Mouse (Mus musculus) heart, postnatal 0 days (tissue): ENCODE data around the gene Nbeal2. TPM values are rescaled to one million over a fixed set of nuclear protein-coding genes. Genes with fewer than 3 reads are reported as not detected.
A peak's percentile ranks its signal among the peaks of the same experiment; 100 is the strongest.

Experiments
- ATAC-seq: fragments of 200-750 bp; cut with Nextera tagmentation; 2 replicates; pipeline ENCODE4 v1.8.0; 2017; ENCODE audit warnings: low read depth, moderate number of reproducible peaks, moderate library complexity; ENCODE audit not compliant: insufficient read depth
- DNase-seq: peaks from one replicate; pipeline ENCODE4 v3.0.0-alpha.2; 2016; ENCODE audit warnings: low spot score
- H3K27ac ChIP-seq: fragments of 300-500 bp; sonication (generic); 2 replicates; pipeline ENCODE4 v1.5.1; 2014; ENCODE audit warnings: low read depth, mild to moderate bottlenecking
- H3K27me3 ChIP-seq: fragments of 300-500 bp; sonication (generic); 2 replicates; pipeline ENCODE4 v1.6.1; 2014; ENCODE audit warnings: low read length, mixed read lengths; ENCODE audit not compliant: control insufficient read depth, insufficient read depth
- H3K36me3 ChIP-seq: fragments of 300-500 bp; sonication (generic); replicated peaks from 2 replicates; pipeline ENCODE4 v1.6.1; 2014; ENCODE audit warnings: low read length, mixed read lengths; ENCODE audit not compliant: control insufficient read depth, insufficient read depth
- H3K4me1 ChIP-seq: fragments of 300-500 bp; sonication (generic); 2 replicates; pipeline ENCODE4 v1.6.1; 2014; ENCODE audit warnings: antibody characterized with exemption; ENCODE audit not compliant: control insufficient read depth, insufficient read depth
- H3K4me2 ChIP-seq: fragments of 300-500 bp; sonication (generic); 2 replicates; pipeline ENCODE4 v1.6.1; 2014; ENCODE audit warnings: low read depth, mild to moderate bottlenecking, low read length, moderate library complexity
- H3K4me3 ChIP-seq: fragments of 300-500 bp; sonication (generic); 2 replicates; pipeline ENCODE4 v1.5.1; 2014; ENCODE audit warnings: low read depth, low read length
- H3K9ac ChIP-seq: fragments of 300-500 bp; sonication (generic); replicated peaks from 2 replicates; pipeline ENCODE4 v1.6.1; 2014; ENCODE audit warnings: low read depth, low read length, mixed read lengths
- H3K9me3 ChIP-seq: fragments of 300-500 bp; sonication (generic); replicated peaks from 2 replicates; pipeline ENCODE4 v1.6.1; 2016; ENCODE audit warnings: low read length; ENCODE audit not compliant: control insufficient read depth
- CTCF ChIP-seq: IDR thresholded peaks from 2 replicates; pipeline ENCODE4 v1.5.1; 2016; ENCODE audit warnings: antibody characterized with exemption, control low read depth, low read depth
- EP300 ChIP-seq: IDR thresholded peaks from 2 replicates; pipeline ENCODE4 v1.6.1; 2016; ENCODE audit warnings: antibody characterized with exemption, low read depth
- WGBS: fragments of 180-500 bp; shearing (Covaris S2); extraction: QIAGEN DNeasy Blood & Tissue Kit; methylation state at CpG from one replicate; pipeline ENCODE4 v1.1.7; 2014; 5-methylcytosine and 5-hydroxymethylcytosine counted together
- polyA plus RNA-seq: library from polyadenylated mRNA; unstranded; fragments of >200 nt; fragmentation: Nextera tagmentation; extraction: Ambion mirVana; gene quantifications from 2 replicates; pipeline ENCODE4 v1.2.1, GENCODE M21; 2015
- total RNA-seq: library from RNA; depleted of rRNA; stranded (reverse); fragments of >200 nt; gene quantifications from 2 replicates; pipeline ENCODE4 v1.2.3, GENCODE M21; 2014; ENCODE audit warnings: low replicate concordance

The Nbeal2 gene
- total and polyA plus RNA-seq, 2 experiments from 2014 or later: 1.6 to 12.9 TPM

DNA sequence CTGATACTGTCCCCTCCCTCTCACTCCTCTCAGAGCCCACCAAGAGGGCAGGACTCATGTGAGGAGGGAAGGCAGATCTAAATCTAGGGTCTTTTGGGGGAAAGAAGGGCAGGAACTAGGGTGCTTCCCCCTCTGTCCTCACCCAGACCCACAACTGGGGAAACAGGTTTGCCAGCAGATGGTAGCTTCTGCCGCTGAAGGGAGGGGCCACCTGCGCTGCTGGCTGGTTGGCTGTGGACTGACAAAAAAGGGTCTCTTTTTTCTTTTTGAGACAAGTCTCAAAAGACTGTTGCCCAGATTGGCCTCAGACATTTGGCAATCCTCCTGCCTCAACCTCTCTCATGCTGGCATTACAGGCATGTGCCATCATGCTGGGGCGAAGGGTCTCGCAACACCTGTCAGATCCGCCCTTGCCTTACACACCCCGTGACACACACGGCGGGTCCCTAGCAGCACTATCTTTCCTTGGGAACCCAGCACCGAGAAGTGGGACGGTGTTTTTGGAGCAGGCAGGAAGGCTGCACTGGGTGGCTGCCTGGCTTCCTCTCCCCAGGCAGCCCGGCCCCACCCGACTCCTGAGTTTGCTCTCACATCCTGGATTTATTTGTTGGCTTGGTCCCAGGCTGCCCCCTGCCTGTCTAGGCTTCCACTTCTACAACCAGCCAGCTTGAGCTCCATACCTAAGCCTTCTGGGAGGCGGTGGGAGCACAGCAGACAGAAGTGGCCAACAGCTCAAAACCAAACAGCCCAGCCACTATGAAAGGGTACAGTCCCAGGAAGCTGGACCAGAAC lies 1.8 kb downstream of the Nbeal2 start:
- Histone ChIP-seq H3K9ac (0 out of 2 replicates have a peak overlapping the region, but pooled peaks have one; percentile 17), H3K36me3 (no peaks in the 10 kb centered on the region), H3K9me3 (no peaks in the 10 kb centered on the region), H3K27ac (peak overlapping the region; percentile 24; the same call in 1 of the 2 replicates), H3K4me2 (peak overlapping the region; percentile 80), H3K4me3 (peak overlapping the region; percentile 57; the same call in 1 of the 2 replicates), H3K4me1 (peaks cover 17% of the 10 kb centered on the region), H3K27me3 (no peaks in the 10 kb centered on the region)
- TF ChIP-seq EP300 (no peak), CTCF (peak; percentile 28)
- WGBS: 32% methylated on average over 13 of the region's 13 CpGs
- peak; percentile 25 for DNase-seq
- ATAC-seq: no peak

DNA sequence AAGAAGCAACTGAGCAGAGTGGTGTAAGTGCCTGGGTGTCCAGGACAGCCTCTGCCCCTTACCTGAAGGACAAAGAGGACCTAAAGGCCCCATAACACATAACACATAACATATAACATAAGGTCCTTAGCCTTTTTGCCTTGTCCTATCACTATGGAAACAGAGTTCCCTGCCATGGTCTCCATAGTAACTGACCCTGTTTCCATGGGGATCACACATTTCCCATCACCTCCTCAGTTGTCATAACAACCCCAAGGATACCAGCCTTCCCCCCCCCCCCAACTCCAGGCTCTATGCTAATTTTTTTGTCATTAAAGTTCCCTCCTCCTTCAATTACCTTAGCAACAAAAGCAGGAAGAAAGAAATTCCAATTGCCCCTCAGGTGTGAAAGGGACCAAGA lies 4.2 kb downstream of the Nbeal2 start:
- H3K9me3 ChIP-seq: no peaks in the 10 kb centered on the region
- H3K4me3 ChIP-seq: no peak overlapping the region

DNA sequence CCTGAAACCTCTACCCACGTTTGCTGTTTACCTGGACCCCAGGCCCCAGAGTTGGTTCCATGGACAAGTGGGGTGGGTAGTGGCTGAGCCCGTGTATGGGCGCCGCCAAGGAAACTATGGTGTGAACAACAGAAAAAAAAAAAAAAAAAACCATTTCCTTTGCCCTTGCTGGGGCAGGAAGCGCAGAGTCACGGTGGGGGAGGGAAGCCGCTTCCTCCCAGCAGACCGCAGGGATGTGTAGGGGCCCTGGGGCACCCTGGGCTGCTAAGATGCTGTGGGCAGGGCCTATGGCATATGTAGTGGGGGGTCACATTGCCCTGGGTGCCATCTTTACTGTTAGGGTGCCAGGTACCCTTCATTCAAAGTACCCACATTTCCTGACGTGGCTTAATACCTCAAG lies 8.7 kb downstream of the Nbeal2 start:
- Histone ChIP-seq H3K36me3 (peaks cover 6% of the 10 kb centered on the region; the same call in 1 of the 2 replicates), H3K4me3 (no peak overlapping the region), H3K27ac (no peak overlapping the region), H3K4me2 (peak overlapping the region; percentile 32; the same call in 1 of the 2 replicates), H3K9me3 (no peaks in the 10 kb centered on the region), H3K27me3 (no peaks in the 10 kb centered on the region), H3K4me1 (no peaks in the 10 kb centered on the region), H3K9ac (no peak overlapping the region)
- TF ChIP-seq EP300: no peak
- TF ChIP-seq CTCF: no peak
- DNase-seq: no peak
- no peak for ATAC-seq
- WGBS: 72% methylated on average over 9 of the region's 9 CpGs

More for the DNA sequence above, 4.2 kb downstream of the Nbeal2 start:
- TF ChIP-seq CTCF (no peak), EP300 (no peak)
- Histone ChIP-seq H3K9ac (no peak overlapping the region), H3K36me3 (no peaks in the 10 kb centered on the region), H3K27ac (no peak overlapping the region), H3K4me2 (no peak overlapping the region), H3K27me3 (no peaks in the 10 kb centered on the region), H3K4me1 (peaks cover 13% of the 10 kb centered on the region)
- no peak for ATAC-seq
- no peak for DNase-seq

DNA sequence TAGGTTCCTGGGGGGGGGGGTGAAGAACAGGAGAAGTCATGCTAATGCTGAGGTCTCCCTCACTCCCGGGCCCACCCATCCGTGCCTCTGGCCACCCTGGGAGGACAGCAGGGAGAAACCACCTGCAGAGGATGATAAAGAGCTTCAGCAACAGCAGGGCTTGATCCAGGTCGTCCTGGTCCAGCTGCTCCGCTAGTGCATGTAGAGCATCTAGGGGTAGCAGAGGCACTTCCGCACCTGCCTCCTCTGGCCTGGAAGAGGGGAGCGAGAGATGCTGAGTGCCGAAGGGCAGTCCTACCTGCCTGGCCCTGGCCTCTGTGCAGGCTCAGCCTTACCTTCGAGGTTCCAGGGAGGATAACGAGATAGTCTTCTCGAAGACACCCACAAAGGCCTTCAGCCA lies 9.7 kb downstream of the Nbeal2 start:
- WGBS: 85% methylated on average over 10 of the region's 10 CpGs
- ATAC-seq: no peak

DNA sequence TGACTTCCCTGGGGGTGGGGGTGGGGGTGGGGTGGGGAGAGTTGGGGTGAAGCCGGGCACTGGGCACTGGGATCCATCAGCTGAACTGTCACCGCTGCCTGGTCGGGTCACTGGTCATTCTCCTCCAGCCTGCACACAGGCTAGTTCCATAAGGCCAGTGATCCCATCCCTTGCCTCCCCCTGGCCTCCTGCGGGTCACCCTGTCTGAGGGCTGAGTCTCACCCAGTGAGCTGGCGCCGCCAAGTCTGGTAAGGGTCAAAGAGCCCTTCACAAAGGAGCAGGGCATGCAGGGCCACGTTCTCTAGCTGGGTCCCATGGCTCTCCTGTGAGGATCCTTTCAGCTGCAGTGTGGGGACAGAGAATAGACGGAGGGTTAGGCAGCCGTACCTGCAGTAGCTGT lies 10.2 kb downstream of the Nbeal2 start:
- no peak overlapping the region for H3K9ac ChIP-seq
- no peak overlapping the region for H3K4me2 ChIP-seq
- ATAC-seq (no peak), DNase-seq (no peak)
- H3K9me3 ChIP-seq: no peaks in the 10 kb centered on the region
- TF ChIP-seq CTCF (no peak), EP300 (no peak)
- peaks cover 11% of the 10 kb centered on the region; the same call in 1 of the 2 replicates for H3K36me3 ChIP-seq
- H3K4me3 ChIP-seq: no peak overlapping the region
- no peak overlapping the region for H3K27ac ChIP-seq
- 61% methylated on average over 9 of the region's 9 CpGs for WGBS
- H3K27me3 ChIP-seq: no peaks in the 10 kb centered on the region
- H3K4me1 ChIP-seq: no peaks in the 10 kb centered on the region

More for the DNA sequence above, 9.7 kb downstream of the Nbeal2 start:
- Histone ChIP-seq H3K9ac (no peak overlapping the region), H3K36me3 (peaks cover 6% of the 10 kb centered on the region; the same call in 1 of the 2 replicates), H3K27me3 (no peaks in the 10 kb centered on the region), H3K4me3 (no peak overlapping the region), H3K4me2 (no peak overlapping the region), H3K4me1 (no peaks in the 10 kb centered on the region), H3K27ac (no peak overlapping the region), H3K9me3 (no peaks in the 10 kb centered on the region)
- TF ChIP-seq EP300: no peak
- DNase-seq: no peak
